Mouse (Mus musculus) bone marrow, adult 2 months (tissue): ENCODE measurements around the gene Hist1h1c.

Source experiments
- CTCF ChIP-seq: fragments of 200-500 bp; IDR thresholded peaks from 2 replicates; pipeline ENCODE4 v1.5.1; 2011; ENCODE audit warnings: low read length, control low read depth; ENCODE audit not compliant: control insufficient read depth, insufficient read depth
- POLR2A ChIP-seq: fragments of 200-500 bp; IDR thresholded peaks from 2 replicates; pipeline ENCODE4 v1.6.1; 2011; ENCODE audit warnings: low read depth, mild to moderate bottlenecking, control low read depth, low read length, borderline replicate concordance; ENCODE audit not compliant: control insufficient read depth

- TF ChIP-seq POLR2A = no peak
- no peak for TF ChIP-seq CTCF
These were observed 39.7 kb downstream of the Hist1h1c start for GRCm38 (mm10) chr13:23778339-23778738.
